Mouse (Mus musculus): Measurements from ENCODE around the gene Ifnar2.

GRCm38 (mm10) chr16:91427461-91427860, 54.9 kb downstream of the Ifnar2 start:
- TF ChIP-seq CTCF (IDR thresholded peaks at IDR 0.05; ENCODE audit: low read depth, low read length) (no peak), POLR2A (IDR thresholded peaks at IDR 0.05; ENCODE audit: extremely low read depth, insufficient read depth, low read length) (no peak)

All from liver, adult 2 months (tissue).